In genomic region chr14:105815281-105815680, GRCm38 (mm10) we compare ENCODE assay signal across 9 mouse cellular contexts.
DNase-seq lines count a peak whose midpoint lies in the region; ATAC-seq and TF ChIP-seq lines count a peak whose summit lies in the region.
"Had no signal": no experiment of that assay in that cellular context is flagged by ENCODE, and none has a peak within 500 bp of the region (broad histone marks: within the 10 kb centered on the region; RNA-seq: fewer than 3 reads in every experiment).

No protein-coding gene starts in this region.

- H3K4me2 ChIP-seq in heart, embryonic 11.5 days, result peak overlapping the region; percentile 34
- peak overlapping the region; percentile 60 for H3K4me2 ChIP-seq in intestine, postnatal 0 days (replicated peaks; ENCODE audit: low read depth)

- no peak overlapping the region; the same call in 1 of the 2 replicates for H3K4me3 ChIP-seq in heart, embryonic 11.5 days (ENCODE audit: low read depth, low read length)
- peak overlapping the region; percentile 25; the same call in 1 of the 2 replicates for H3K4me3 ChIP-seq in intestine, postnatal 0 days (ENCODE audit: low read depth, low read length)

- H3K9ac ChIP-seq in heart, embryonic 11.5 days (ENCODE audit: low read depth, low read length), result 0 out of 2 replicates have a peak overlapping the region, but pooled peaks have one; percentile 39
- no peak overlapping the region for H3K9ac ChIP-seq in intestine, postnatal 0 days (ENCODE audit: low read depth, low read length)

- no peaks in the 10 kb centered on the region; the same call in 1 of the 2 replicates for H3K9me3 ChIP-seq in heart, embryonic 11.5 days (replicated peaks; ENCODE audit: control insufficient read depth, low read length)
- H3K9me3 ChIP-seq in intestine, postnatal 0 days (ENCODE audit: control insufficient read depth), result no peaks in the 10 kb centered on the region

- ATAC-seq in heart, embryonic 11.5 days (replicated peaks; ENCODE audit: insufficient number of reproducible peaks, low FRiP score, low TSS enrichment), result no peak
- ATAC-seq in intestine, postnatal 0 days, result peak; percentile 77
- peak; percentile 92 for ATAC-seq in megakaryocyte, adult 5-6 weeks (ENCODE audit: poor library complexity, severe bottlenecking)

- DNase-seq in heart, adult 8-10 months (ENCODE audit: low spot score), result no peak
- peak; percentile 48 for DNase-seq in embryo, embryonic 9.5 days (ENCODE audit: extremely low spot score)
- DNase-seq in yolk sac, embryonic 10.5 days (ENCODE audit: low spot score), result peak; percentile 32
- no peak for DNase-seq in left cerebral cortex, postnatal 25 days (ENCODE audit: low spot score in 2 of 2)
- no peak for DNase-seq in thymus, adult 18-20 months

- TF ChIP-seq CTCF in intestine, postnatal 0 days (IDR thresholded peaks at IDR 0.05; ENCODE audit: low read depth), result no peak

- no peaks in the 10 kb centered on the region for H3K36me3 ChIP-seq in heart, embryonic 11.5 days (ENCODE audit: control insufficient read depth, insufficient read depth, low read length)
- H3K36me3 ChIP-seq in intestine, postnatal 0 days (ENCODE audit: control insufficient read depth, insufficient read depth), result no peaks in the 10 kb centered on the region

- intact Hi-C loops in left cerebral cortex, postnatal 25 days (cut with DNase I), result no loop called here

- H3K27me3 ChIP-seq in heart, embryonic 11.5 days (ENCODE audit: control insufficient read depth, insufficient read depth, low read length), result no peaks in the 10 kb centered on the region
- no peaks in the 10 kb centered on the region for H3K27me3 ChIP-seq in intestine, postnatal 0 days (replicated peaks; ENCODE audit: control insufficient read depth, insufficient read depth, low read length)
- H3K27me3 ChIP-seq: CH12.LX had no signal

- 50% methylated on average over 12 of the region's 12 CpGs for WGBS in heart, embryonic 11.5 days (ENCODE audit: insufficient replicate concordance)
- 11% methylated on average over 12 of the region's 12 CpGs for WGBS in intestine, postnatal 0 days

- no peak overlapping the region for H3K27ac ChIP-seq in heart, embryonic 11.5 days (ENCODE audit: low read depth, low read length)
- no peak overlapping the region for H3K27ac ChIP-seq in intestine, postnatal 0 days (ENCODE audit: low read depth, low read length)

- no peaks in the 10 kb centered on the region for H3K4me1 ChIP-seq in heart, embryonic 11.5 days (ENCODE audit: control insufficient read depth, insufficient read depth, low read length)
- no peaks in the 10 kb centered on the region for H3K4me1 ChIP-seq in intestine, postnatal 0 days (replicated peaks; ENCODE audit: control insufficient read depth, insufficient read depth, low read length)

Comparison
In these comparisons a context has a peak if more than half of its experiments do, and no peak if none do; other contexts are left out.
1. DNase-seq: peak in embryo, embryonic 9.5 days (single experiment) and yolk sac, embryonic 10.5 days (single experiment); none in heart, adult 8-10 months (single experiment), left cerebral cortex, postnatal 25 days (0 of 2) and thymus, adult 18-20 months (0 of 2).